Mouse (Mus musculus) heart, adult 2 months (tissue): Measurements from ENCODE around the gene Prss40. TPM values are rescaled to one million over a fixed set of nuclear protein-coding genes. Genes with fewer than 3 reads are reported as not detected.

Source experiments
- DNase-seq, 2 experiments: peaks; one replicate each; pipeline ENCODE4 v3.0.0; 2021
- H3K27ac ChIP-seq: fragments of 200-600 bp; 2 replicates; pipeline ENCODE4 v1.8.1; 2022
- H3K27me3 ChIP-seq: fragments of 200-500 bp; 2 replicates; pipeline ENCODE4 v1.6.1; 2012; ENCODE audit warnings: mild to moderate bottlenecking, low read length, inconsistent platforms, mixed read lengths; ENCODE audit not compliant: control insufficient read depth, insufficient read depth
- H3K36me3 ChIP-seq: fragments of 200-500 bp; 2 replicates; pipeline ENCODE4 v1.6.1; 2012; ENCODE audit warnings: low read length, inconsistent platforms; ENCODE audit not compliant: control insufficient read depth, insufficient read depth
- H3K4me1 ChIP-seq: fragments of 200-500 bp; 2 replicates; pipeline ENCODE4 v1.6.1; 2011; ENCODE audit warnings: low read length; ENCODE audit not compliant: control insufficient read depth, insufficient read depth
- H3K4me3 ChIP-seq: fragments of 200-600 bp; 2 replicates; pipeline ENCODE4 v1.8.1; 2022
- H3K79me2 ChIP-seq: fragments of 200-500 bp; replicated peaks from 2 replicates; pipeline ENCODE4 v1.6.1; 2012; ENCODE audit warnings: mild to moderate bottlenecking, inconsistent platforms, low read length, moderate library complexity, mixed read lengths; ENCODE audit not compliant: control insufficient read depth, insufficient read depth
- H3K9ac ChIP-seq: fragments of 200-500 bp; 2 replicates; pipeline ENCODE4 v1.6.1; 2012; ENCODE audit warnings: low read depth, mild to moderate bottlenecking, control low read depth, inconsistent platforms, low read length, mixed read lengths
- CTCF ChIP-seq: fragments of 200-600 bp; IDR thresholded peaks from 2 replicates; pipeline ENCODE4 v1.8.1; 2022; ENCODE audit warnings: antibody characterized with exemption, mild to moderate bottlenecking, moderate library complexity
- EP300 ChIP-seq: fragments of 200-500 bp; IDR thresholded peaks from 2 replicates; pipeline ENCODE4 v1.6.1; 2011; ENCODE audit warnings: low read depth, low read length, control low read depth; ENCODE audit not compliant: insufficient read depth
- POLR2A ChIP-seq: fragments of 200-500 bp; IDR thresholded peaks from 2 replicates; pipeline ENCODE4 v1.6.1; 2011; ENCODE audit warnings: mild to moderate bottlenecking, low read depth, low read length, control low read depth; ENCODE audit not compliant: insufficient read depth
- WGBS: fragments of 180-500 bp; shearing (Covaris S2); methylation state at CpG from one replicate; pipeline ENCODE4 v1.1.7; 2018; 5-methylcytosine and 5-hydroxymethylcytosine counted together
- intact Hi-C: fragments of 180-260 bp; cut with DNase I; formaldehyde crosslinking; loops from one replicate; pipeline ENCODE4 v1.15.1; 2025
- polyA plus RNA-seq: library from polyadenylated mRNA; depleted of rRNA; stranded (reverse); fragments of >200 nt; gene quantifications from 2 replicates; pipeline ENCODE4 v1.2.3, GENCODE M21; 2012
- total RNA-seq, 2 experiments: library from RNA; stranded (reverse); gene quantifications; 2 replicates each; pipeline ENCODE4 v1.2.3; 2021

Gene Prss40
- total and polyA plus RNA-seq, 3 experiments, result not detected

DNA sequence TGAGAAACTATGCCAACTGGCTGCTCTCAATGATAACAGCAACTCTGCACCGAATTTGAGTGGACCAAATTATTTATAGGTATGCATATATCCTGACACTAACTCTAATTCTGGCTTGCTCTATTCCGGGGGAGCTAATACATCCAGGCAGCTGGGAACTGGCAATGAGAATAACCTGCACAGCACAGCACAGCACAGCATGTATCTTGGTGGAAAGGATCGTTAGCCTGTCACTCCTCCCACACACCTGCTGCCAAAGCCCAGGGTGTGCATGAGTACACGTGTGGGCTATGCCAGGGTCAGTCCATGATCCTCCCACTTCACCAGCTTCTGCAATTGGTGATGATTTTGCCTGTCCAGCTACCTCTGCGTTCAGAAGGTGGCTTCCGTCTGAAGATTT is 10.7 kb upstream of the Prss40 start:
- H3K27ac ChIP-seq, result no peak overlapping the region
- no peaks in the 10 kb centered on the region for H3K4me1 ChIP-seq
- H3K79me2 ChIP-seq, result no peaks in the 10 kb centered on the region
- no peak overlapping the region for H3K9ac ChIP-seq
- no peak for DNase-seq
- WGBS, result 63% methylated on average over 6 of the region's 6 CpGs
- no peak for TF ChIP-seq CTCF
- no peaks in the 10 kb centered on the region; the same call in 1 of the 2 replicates for H3K27me3 ChIP-seq
- H3K4me3 ChIP-seq, result no peak overlapping the region
- intact Hi-C loops, result no loop called here
- no peaks in the 10 kb centered on the region for H3K36me3 ChIP-seq

DNA sequence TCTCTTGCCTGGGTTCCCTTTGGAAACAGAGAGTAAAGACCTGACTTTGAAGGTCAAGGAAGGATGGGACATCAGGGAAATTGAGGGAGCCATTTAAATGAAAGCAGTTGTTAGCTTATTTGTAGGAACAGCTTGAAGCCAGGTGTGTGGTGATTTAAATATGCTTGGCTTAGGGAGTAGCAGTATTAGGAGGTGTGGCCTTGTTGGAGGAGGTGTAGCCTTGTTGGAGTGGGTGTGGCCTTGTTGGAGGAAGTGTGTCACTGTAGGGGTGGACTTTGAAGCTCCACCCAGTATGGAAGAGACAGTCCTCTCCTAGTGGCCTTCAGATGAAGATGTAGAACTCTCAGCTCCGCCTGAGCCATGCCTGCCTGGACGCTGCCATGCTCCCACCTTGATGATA is 9.1 kb upstream of the Prss40 start:
- Histone ChIP-seq H3K4me1 (no peaks in the 10 kb centered on the region), H3K27me3 (no peaks in the 10 kb centered on the region), H3K27ac (no peak overlapping the region), H3K4me3 (no peak overlapping the region), H3K9ac (no peak overlapping the region), H3K36me3 (no peaks in the 10 kb centered on the region), H3K79me2 (no peaks in the 10 kb centered on the region)
- no peak for DNase-seq
- intact Hi-C loops, result no loop called here
- TF ChIP-seq EP300 (no peak), CTCF (no peak), POLR2A (no peak)
- WGBS, result 84% methylated on average over 2 of the region's 2 CpGs

DNA sequence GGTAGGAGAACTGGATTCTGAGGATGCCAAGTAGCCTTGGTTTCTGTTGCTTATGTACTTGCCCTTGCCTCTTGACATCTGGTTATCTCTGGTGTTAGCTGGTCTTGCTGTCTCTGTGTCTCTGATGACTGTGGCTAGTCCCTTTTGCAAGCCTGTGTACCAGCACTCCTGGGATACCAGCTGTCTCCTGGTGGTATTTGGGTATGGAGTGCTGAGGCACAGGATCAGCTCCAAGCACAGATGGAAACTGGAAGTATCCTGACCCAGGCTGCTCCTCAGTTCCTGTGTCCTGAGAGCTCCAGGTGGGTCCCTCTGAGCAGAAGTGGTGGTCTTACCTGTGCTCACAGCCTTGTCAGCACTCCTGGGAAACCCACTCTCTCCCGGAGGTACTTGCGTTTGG is 7.4 kb upstream of the Prss40 start:
- WGBS, result 95% methylated on average over 2 of the region's 2 CpGs
- Histone ChIP-seq H3K79me2 (no peaks in the 10 kb centered on the region), H3K9ac (no peak overlapping the region), H3K4me3 (no peak overlapping the region), H3K27ac (no peak overlapping the region), H3K27me3 (no peaks in the 10 kb centered on the region), H3K36me3 (no peaks in the 10 kb centered on the region), H3K4me1 (no peaks in the 10 kb centered on the region)
- no peak for DNase-seq
- intact Hi-C loops, result no loop called here
- TF ChIP-seq POLR2A, result no peak
- no peak for TF ChIP-seq CTCF
- no peak for TF ChIP-seq EP300

DNA sequence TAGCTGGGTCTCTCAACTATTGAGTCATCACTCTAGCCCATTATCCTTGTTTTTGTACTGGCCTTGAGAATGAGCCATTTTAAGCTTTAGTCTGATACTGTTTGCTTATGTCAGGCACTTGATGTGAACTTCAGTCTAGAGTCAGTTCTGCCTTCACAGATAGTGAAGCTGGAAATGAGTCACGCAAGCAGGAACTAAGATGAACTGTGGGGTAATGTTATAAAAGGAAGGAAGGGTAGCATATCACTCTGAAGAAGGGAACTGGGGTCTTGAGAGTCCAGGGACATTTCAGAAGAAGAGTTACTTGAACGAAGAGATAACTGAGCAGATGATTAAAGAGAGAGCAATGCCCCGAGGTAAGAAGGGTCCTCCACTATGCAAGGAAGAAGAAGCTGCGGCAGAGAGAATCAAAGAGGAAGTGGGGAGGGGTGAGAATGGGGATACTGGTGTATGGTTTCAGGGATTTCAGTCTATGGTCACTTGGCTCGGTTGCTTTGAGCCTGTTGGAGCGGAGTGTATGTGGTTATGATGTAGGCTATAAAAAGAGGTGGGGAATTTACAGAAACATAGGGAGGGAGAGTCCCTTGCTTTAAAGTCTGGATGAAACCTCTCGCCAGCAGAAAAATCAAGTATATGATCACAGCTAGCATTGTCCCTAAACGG is 3.8 kb upstream of the Prss40 start:
- WGBS, result 60% methylated on average over 8 of the region's 8 CpGs
- Histone ChIP-seq H3K36me3 (no peaks in the 10 kb centered on the region), H3K27ac (no peak overlapping the region), H3K79me2 (no peaks in the 10 kb centered on the region), H3K4me3 (no peak overlapping the region), H3K27me3 (no peaks in the 10 kb centered on the region), H3K9ac (no peak overlapping the region), H3K4me1 (no peaks in the 10 kb centered on the region)
- DNase-seq, result no peak
- intact Hi-C loops, result no loop called here
- TF ChIP-seq POLR2A, result no peak
- no peak for TF ChIP-seq EP300
- no peak for TF ChIP-seq CTCF

DNA sequence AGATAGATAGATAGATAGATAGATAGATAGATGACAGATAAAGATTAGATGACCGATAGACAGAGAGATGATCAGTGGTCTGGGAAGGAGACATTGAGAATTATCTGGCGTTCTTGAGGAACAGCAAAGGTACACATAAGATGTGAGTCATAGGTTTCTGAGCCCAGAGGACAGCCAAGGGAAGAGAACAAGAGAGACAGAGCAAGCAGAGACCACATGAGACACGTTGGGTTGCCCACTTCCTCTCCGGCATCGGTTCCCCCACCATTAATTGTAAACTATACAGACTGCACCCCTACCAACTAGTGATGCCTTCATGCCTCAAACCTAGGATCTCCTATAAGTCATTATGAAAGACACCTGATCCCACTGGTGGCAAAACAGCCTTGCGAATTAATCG is 6.5 kb downstream of the Prss40 start:
- intact Hi-C loops, result no loop called here
- no peaks in the 10 kb centered on the region for H3K36me3 ChIP-seq
- no peak for DNase-seq
- H3K4me1 ChIP-seq, result no peaks in the 10 kb centered on the region
- H3K27ac ChIP-seq, result no peak overlapping the region
- TF ChIP-seq CTCF, result no peak
- TF ChIP-seq EP300, result no peak
- TF ChIP-seq POLR2A, result no peak
- no peak overlapping the region for H3K4me3 ChIP-seq
- no peak overlapping the region for H3K9ac ChIP-seq
- no peaks in the 10 kb centered on the region for H3K79me2 ChIP-seq
- WGBS, result 80% methylated on average over 7 of the region's 7 CpGs
- H3K27me3 ChIP-seq, result 0 out of 2 replicates have a peak, but pooled peaks cover 1% of the 10 kb centered on the region

DNA sequence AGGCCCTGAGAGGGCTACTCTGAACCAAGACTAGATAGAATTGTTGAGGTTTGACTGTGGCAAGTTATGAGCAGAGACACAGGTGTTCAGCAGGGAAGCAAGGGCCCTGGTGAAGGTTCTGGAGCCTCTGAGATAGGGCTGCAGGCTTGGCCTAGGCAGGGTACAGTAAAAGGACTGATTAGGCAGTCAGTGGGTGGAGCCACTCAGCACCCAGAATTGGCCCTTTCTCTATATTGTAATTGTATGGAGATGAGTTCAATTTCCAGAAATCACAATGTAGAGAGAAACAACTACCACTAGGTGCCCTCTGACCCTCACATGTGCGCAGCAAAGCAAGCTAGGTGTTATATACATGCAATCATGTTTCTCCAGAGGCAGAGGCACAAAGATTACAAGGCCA is 7.1 kb downstream of the Prss40 start:
- H3K9ac ChIP-seq, result no peak overlapping the region
- H3K79me2 ChIP-seq, result no peaks in the 10 kb centered on the region
- no peaks in the 10 kb centered on the region for H3K36me3 ChIP-seq
- no peak for TF ChIP-seq CTCF
- TF ChIP-seq EP300, result no peak
- TF ChIP-seq POLR2A, result no peak
- H3K27me3 ChIP-seq, result 0 out of 2 replicates have a peak, but pooled peaks cover 1% of the 10 kb centered on the region
- no peaks in the 10 kb centered on the region for H3K4me1 ChIP-seq
- no peak for DNase-seq
- H3K27ac ChIP-seq, result no peak overlapping the region
- WGBS, result 81% methylated on average over 1 of the region's 1 CpGs
- no peak overlapping the region for H3K4me3 ChIP-seq
- intact Hi-C loops, result no loop called here
